Mouse (Mus musculus) stomach, postnatal 0 days (tissue): ENCODE measurements around the gene Ggt1. TPM values are rescaled to one million over a fixed set of nuclear protein-coding genes. Genes with fewer than 3 reads are reported as not detected.
A peak's percentile ranks its signal among the peaks of the same experiment; 100 is the strongest.

Experiments
- ATAC-seq: fragments of 200-750 bp; cut with Nextera tagmentation; 2 replicates; pipeline ENCODE4 v1.8.0; 2017; ENCODE audit not compliant: low FRiP score, low TSS enrichment
- DNase-seq: peaks from one replicate; pipeline ENCODE4 v3.0.0-alpha.2; 2016; ENCODE audit warnings: low spot score
- H3K27ac ChIP-seq: fragments of 300-500 bp; sonication (generic); replicated peaks from 2 replicates; pipeline ENCODE4 v1.5.1; 2014; ENCODE audit warnings: mild to moderate bottlenecking, control low read depth
- H3K27me3 ChIP-seq: fragments of 300-500 bp; sonication (generic); 2 replicates; pipeline ENCODE4 v1.6.1; 2014; ENCODE audit warnings: low read length; ENCODE audit not compliant: control insufficient read depth, insufficient read depth
- H3K36me3 ChIP-seq: fragments of 300-500 bp; sonication (generic); 2 replicates; pipeline ENCODE4 v1.6.1; 2014; ENCODE audit warnings: low read length, mixed read lengths; ENCODE audit not compliant: control insufficient read depth, insufficient read depth
- H3K4me1 ChIP-seq: fragments of 300-500 bp; sonication (generic); replicated peaks from 2 replicates; pipeline ENCODE4 v1.6.1; 2014; ENCODE audit warnings: antibody characterized with exemption; ENCODE audit not compliant: control insufficient read depth, insufficient read depth
- H3K4me2 ChIP-seq: fragments of 300-500 bp; sonication (generic); replicated peaks from 2 replicates; pipeline ENCODE4 v1.6.1; 2014; ENCODE audit warnings: low read depth, mild to moderate bottlenecking, control low read depth, moderate library complexity
- H3K4me3 ChIP-seq: fragments of 300-500 bp; sonication (generic); 2 replicates; pipeline ENCODE4 v1.5.1; 2014; ENCODE audit warnings: low read depth, low read length, control low read depth
- H3K9ac ChIP-seq: fragments of 300-500 bp; sonication (generic); 2 replicates; pipeline ENCODE4 v1.6.1; 2014; ENCODE audit warnings: mild to moderate bottlenecking, low read length, control low read depth, mixed read lengths
- H3K9me3 ChIP-seq: fragments of 300-500 bp; sonication (generic); 2 replicates; pipeline ENCODE4 v1.6.1; 2016; ENCODE audit warnings: low read length; ENCODE audit not compliant: control insufficient read depth
- CTCF ChIP-seq: IDR thresholded peaks from 2 replicates; pipeline ENCODE4 v1.5.1; 2016; ENCODE audit warnings: antibody characterized with exemption, low read depth, mild to moderate bottlenecking, moderate library complexity
- EP300 ChIP-seq: optimal IDR thresholded peaks from 2 replicates; pipeline ENCODE3; 2016; ENCODE audit warnings: antibody characterized with exemption
- WGBS: fragments of 180-500 bp; shearing (Covaris S2); extraction: QIAGEN DNeasy Blood & Tissue Kit; methylation state at CpG from one replicate; pipeline ENCODE4 v1.1.7; 2014; 5-methylcytosine and 5-hydroxymethylcytosine counted together
- polyA plus RNA-seq: library from polyadenylated mRNA; unstranded; fragments of >200 nt; fragmentation: Nextera tagmentation; extraction: Ambion mirVana; gene quantifications from 2 replicates; pipeline ENCODE4 v1.2.1, GENCODE M21; 2015

Gene Ggt1
- polyA plus RNA-seq, 1 experiment from 2014 or later, result 1.9 TPM

DNA sequence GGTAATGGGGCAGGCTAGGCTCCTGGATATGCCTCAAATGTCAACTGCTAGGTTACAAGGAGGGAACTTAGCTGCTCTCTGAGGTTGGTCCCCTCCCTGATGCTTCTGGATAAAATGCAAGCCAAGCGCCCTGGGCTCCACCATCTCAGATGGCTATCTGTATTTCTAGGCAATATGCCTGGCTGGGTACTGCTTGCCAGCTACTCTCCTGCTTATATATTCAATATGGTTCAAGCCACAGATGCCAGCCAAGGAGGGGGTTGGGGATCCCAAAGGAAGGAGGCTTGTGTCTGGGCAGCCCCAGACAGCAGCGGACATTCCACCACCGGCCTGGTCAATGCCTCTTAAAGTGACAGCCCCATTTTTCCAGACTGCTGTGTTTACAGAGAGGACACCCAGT lies 2.9 kb upstream of the Ggt1 start:
- TF ChIP-seq CTCF (no peak), EP300 (no peak)
- no peak overlapping the region for H3K27ac ChIP-seq
- WGBS, result 38% methylated on average over 3 of the region's 3 CpGs
- H3K27me3 ChIP-seq, result 0 out of 2 replicates have a peak, but pooled peaks cover 2% of the 10 kb centered on the region
- H3K9ac ChIP-seq, result no peak overlapping the region
- DNase-seq (no peak), ATAC-seq (no peak)
- H3K36me3 ChIP-seq, result no peaks in the 10 kb centered on the region
- no peak overlapping the region for H3K4me3 ChIP-seq
- H3K4me2 ChIP-seq, result no peak overlapping the region
- no peaks in the 10 kb centered on the region for H3K9me3 ChIP-seq
- H3K4me1 ChIP-seq, result no peaks in the 10 kb centered on the region

DNA sequence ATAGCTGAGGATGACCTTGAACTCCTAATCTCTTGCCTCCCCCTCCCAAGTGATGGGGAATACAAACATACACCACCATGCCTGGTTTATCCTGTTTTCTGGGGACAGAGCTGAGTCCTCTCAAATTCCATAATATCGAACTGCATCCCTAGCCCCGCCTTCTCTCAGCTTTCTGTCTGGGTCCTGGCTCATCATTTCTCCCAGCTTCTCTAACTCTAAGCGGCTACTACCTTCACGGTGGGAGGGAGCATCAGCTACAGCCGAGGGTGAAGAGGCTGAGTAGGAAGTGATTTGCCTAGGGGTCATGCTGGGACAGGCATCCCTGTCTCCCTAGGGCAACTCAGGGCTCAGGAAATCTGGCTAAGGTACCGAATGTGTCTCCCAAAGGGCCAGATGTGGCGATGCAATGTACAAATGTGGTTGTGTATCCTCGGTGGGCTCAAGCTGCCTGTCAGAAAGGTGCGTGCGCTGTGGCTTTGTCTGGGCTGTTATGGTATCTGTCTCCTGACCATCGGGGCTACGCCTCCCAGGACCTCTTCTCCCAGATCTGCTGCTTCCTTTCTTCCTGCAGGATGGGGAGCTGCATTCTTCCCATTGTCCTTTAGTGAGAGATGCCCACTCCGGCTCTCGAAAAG lies 2.2 kb upstream of the Ggt1 start:
- Histone ChIP-seq H3K9ac (peak overlapping the region; percentile 65; the same call in 1 of the 2 replicates), H3K36me3 (no peaks in the 10 kb centered on the region), H3K9me3 (no peaks in the 10 kb centered on the region), H3K4me3 (peak overlapping the region; percentile 55), H3K27ac (no peak overlapping the region), H3K4me2 (peak overlapping the region; percentile 97), H3K27me3 (0 out of 2 replicates have a peak, but pooled peaks cover 2% of the 10 kb centered on the region), H3K4me1 (no peaks in the 10 kb centered on the region)
- TF ChIP-seq CTCF (no peak), EP300 (no peak)
- WGBS, result 8% methylated on average over 14 of the region's 14 CpGs
- no peak for ATAC-seq
- DNase-seq, result no peak

GRCm38 (mm10) chr10:75559676-75560548 lies 1.5 kb upstream of the Ggt1 start, which contains the start of gene Lrrc75b:
Gene Lrrc75b, minus strand, starts transcription at chr10:75560330.
- Histone ChIP-seq H3K4me2 (peak within 1 kb of the TSS; percentile 97), H3K36me3 (no peaks in the 10 kb centered on the region), H3K27me3 (0 out of 2 replicates have a peak, but pooled peaks cover 2% of the 10 kb centered on the region), H3K9ac (peak within 1 kb of the TSS; percentile 65), H3K9me3 (no peaks in the 10 kb centered on the region), H3K4me3 (peak within 1 kb of the TSS; percentile 55), H3K27ac (no peak within 1 kb of the TSS), H3K4me1 (no peaks in the 10 kb centered on the region)
- TF ChIP-seq CTCF (no peak), EP300 (no peak)
- peak; percentile 42 for DNase-seq
- WGBS, result 1% methylated on average over 73 of the region's 75 CpGs
- peak; percentile 17; the same call in 1 of the 2 replicates for ATAC-seq

GRCm38 (mm10) chr10:75560549-75560899 lies 880 bp upstream of the Ggt1 start:
- Histone ChIP-seq H3K9me3 (no peaks in the 10 kb centered on the region), H3K36me3 (no peaks in the 10 kb centered on the region), H3K4me1 (no peaks in the 10 kb centered on the region), H3K27me3 (0 out of 2 replicates have a peak, but pooled peaks cover 2% of the 10 kb centered on the region), H3K27ac (no peak overlapping the region), H3K4me3 (0 out of 2 replicates have a peak overlapping the region, but pooled peaks have one; percentile 55), H3K9ac (no peak overlapping the region), H3K4me2 (peak overlapping the region; percentile 97; the same call in 1 of the 2 replicates)
- DNase-seq (no peak), ATAC-seq (no peak)
- TF ChIP-seq CTCF (no peak), EP300 (no peak)
- 30% methylated on average over 6 of the region's 6 CpGs for WGBS

DNA sequence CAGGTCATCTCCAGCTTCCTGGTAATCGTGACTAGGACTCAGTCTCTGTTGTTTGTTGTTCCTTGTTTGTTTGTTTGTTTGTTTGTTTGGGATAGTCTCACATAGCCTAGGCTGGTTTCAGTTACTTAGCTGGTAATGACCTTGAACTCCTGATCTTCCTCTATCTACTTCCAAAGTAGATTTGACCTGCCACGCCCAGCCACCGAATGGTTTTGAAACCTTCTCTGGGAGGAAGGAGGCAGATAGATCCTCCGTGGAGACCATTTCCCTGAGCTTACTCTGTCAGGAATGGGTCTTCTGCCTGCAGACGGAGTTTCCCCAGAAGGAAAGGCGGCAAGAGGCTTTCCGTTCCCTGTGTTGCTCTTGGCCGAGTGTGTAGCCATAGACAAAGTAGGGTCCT lies 1.2 kb downstream of the Ggt1 start:
- no peak overlapping the region for H3K9ac ChIP-seq
- H3K4me1 ChIP-seq, result no peaks in the 10 kb centered on the region
- ATAC-seq (no peak), DNase-seq (no peak)
- no peak for TF ChIP-seq EP300
- TF ChIP-seq CTCF, result no peak
- H3K27me3 ChIP-seq, result 0 out of 2 replicates have a peak, but pooled peaks cover 2% of the 10 kb centered on the region
- 80% methylated on average over 8 of the region's 8 CpGs for WGBS
- H3K4me3 ChIP-seq, result no peak overlapping the region
- no peaks in the 10 kb centered on the region for H3K36me3 ChIP-seq
- no peak overlapping the region for H3K4me2 ChIP-seq
- no peak overlapping the region for H3K27ac ChIP-seq
- H3K9me3 ChIP-seq, result no peaks in the 10 kb centered on the region
